Mouse (Mus musculus) CH12.LX (cell line): ENCODE data around the gene Tnfsf8.

Experiments
- BHLHE40 ChIP-seq: IDR thresholded peaks from 2 replicates; pipeline ENCODE4 v1.6.1; 2011; ENCODE audit warnings: mild to moderate bottlenecking, low read depth, low read length, improper control_type of control experiment
- CHD2 ChIP-seq: IDR thresholded peaks from 2 replicates; pipeline ENCODE4 v1.6.1; 2011; ENCODE audit warnings: low read length, improper control_type of control experiment
- CTCF ChIP-seq, 2 experiments: IDR thresholded peaks in 1 of 2; conservative IDR thresholded peaks in 1 of 2; 2 replicates each; pipeline ENCODE4 v1.5.1; 2011 to 2012; ENCODE audit warnings: low read depth in 2 of 2, low read length in 2 of 2, improper control_type of control experiment in 1 of 2, inconsistent platforms in 1 of 2, mild to moderate bottlenecking in 1 of 2, moderate library complexity in 1 of 2
- EP300 ChIP-seq: IDR thresholded peaks from 2 replicates; pipeline ENCODE4 v1.6.1; 2011; ENCODE audit warnings: low read length, improper control_type of control experiment
- HCFC1 ChIP-seq: IDR thresholded peaks from 2 replicates; pipeline ENCODE4 v1.6.1; 2012; ENCODE audit warnings: low read depth, mild to moderate bottlenecking, inconsistent platforms, low read length, improper control_type of control experiment
- MAX ChIP-seq: IDR thresholded peaks from 2 replicates; pipeline ENCODE4 v1.6.1; 2011; ENCODE audit warnings: low read length, improper control_type of control experiment
- POLR2A ChIP-seq: IDR thresholded peaks from 2 replicates; pipeline ENCODE4 v1.6.1; 2011; ENCODE audit warnings: low read depth, mild to moderate bottlenecking, improper control_type of control experiment, low read length
- TBP ChIP-seq: conservative IDR thresholded peaks from 2 replicates; pipeline ENCODE4 v1.6.1; 2011; ENCODE audit warnings: low read depth, low read length, improper control_type of control experiment
- USF1 ChIP-seq: IDR thresholded peaks from 2 replicates; pipeline ENCODE4 v1.6.1; 2014; ENCODE audit warnings: low read depth, mild to moderate bottlenecking, inconsistent platforms, low read length, improper control_type of control experiment
- USF2 ChIP-seq: conservative IDR thresholded peaks from 2 replicates; pipeline ENCODE4 v1.6.1; 2011; ENCODE audit warnings: low read depth, low read length, improper control_type of control experiment
- ZMIZ1 ChIP-seq: IDR thresholded peaks from 2 replicates; pipeline ENCODE4 v1.6.1; 2012; ENCODE audit warnings: low read depth, mild to moderate bottlenecking, inconsistent platforms, low read length, improper control_type of control experiment

- TF ChIP-seq TBP (no peak), CHD2 (no peak), EP300 (no peak), USF2 (no peak), MAX (no peak), CTCF (conservative IDR thresholded peaks at IDR 0.05 in 1 of 2, IDR thresholded peaks at IDR 0.05 in 1 of 2; ENCODE audit: low read depth in 2 of 2, low read length in 2 of 2) (no peak), POLR2A (no peak), BHLHE40 (no peak), ZMIZ1 (no peak), USF1 (no peak), HCFC1 (no peak)
Measured at GRCm38 (mm10) chr4:63897152-63897551, 36.0 kb upstream of the Tnfsf8 start.
